ENCODE assay signal across 8 mouse cellular contexts in genomic region chr7:4811842-4812302, GRCm38 (mm10). TPM values are rescaled to one million over a fixed set of nuclear protein-coding genes. Genes with fewer than 3 reads are reported as not detected.
DNase-seq lines count a peak whose midpoint lies in the region; ATAC-seq lines count a peak whose summit lies in the region.

No protein-coding gene starts in this region.

- peak overlapping the region; percentile 82 for H3K4me2 ChIP-seq in heart, embryonic 11.5 days
- peak overlapping the region; percentile 71 for H3K4me2 ChIP-seq in forebrain, embryonic 11.5 days (ENCODE audit: low read depth, low read length, severe bottlenecking)
- peak overlapping the region; percentile 78 for H3K4me2 ChIP-seq in liver, embryonic 12.5 days
- peak overlapping the region; percentile 70 for H3K4me2 ChIP-seq in neural tube, embryonic 15.5 days

- no peak for ATAC-seq in heart, embryonic 11.5 days (replicated peaks; ENCODE audit: insufficient number of reproducible peaks, low FRiP score, low TSS enrichment)
- ATAC-seq in forebrain, embryonic 11.5 days (replicated peaks; ENCODE audit: low FRiP score), result no peak
- ATAC-seq in liver, embryonic 12.5 days, result no peak; the same call in 1 of the 2 replicates
- 0 out of 2 replicates have a peak, but pooled peaks have one; percentile 0 for ATAC-seq in neural tube, embryonic 15.5 days (ENCODE audit: low FRiP score)

- peaks cover 13% of the 10 kb centered on the region for H3K36me3 ChIP-seq in heart, embryonic 11.5 days (ENCODE audit: control insufficient read depth, insufficient read depth, low read length)
- peaks cover 13% of the 10 kb centered on the region for H3K36me3 ChIP-seq in forebrain, embryonic 11.5 days (ENCODE audit: control insufficient read depth, insufficient read depth, low read length)
- peaks cover 44% of the 10 kb centered on the region for H3K36me3 ChIP-seq in liver, embryonic 12.5 days
- H3K36me3 ChIP-seq in neural tube, embryonic 15.5 days, result peaks cover 27% of the 10 kb centered on the region

- H3K27ac ChIP-seq in heart, embryonic 11.5 days (ENCODE audit: low read depth, low read length), result peak overlapping the region; percentile 94
- H3K27ac ChIP-seq in forebrain, embryonic 11.5 days (ENCODE audit: low read depth, low read length), result peak overlapping the region; percentile 95
- H3K27ac ChIP-seq in liver, embryonic 12.5 days, result peak overlapping the region; percentile 89
- peak overlapping the region; percentile 99 for H3K27ac ChIP-seq in neural tube, embryonic 15.5 days (replicated peaks)

- H3K4me1 ChIP-seq in heart, embryonic 11.5 days (ENCODE audit: control insufficient read depth, insufficient read depth, low read length), result peaks cover 16% of the 10 kb centered on the region
- peaks cover 6% of the 10 kb centered on the region for H3K4me1 ChIP-seq in forebrain, embryonic 11.5 days (replicated peaks; ENCODE audit: control insufficient read depth, insufficient read depth, low read length)
- peaks cover 49% of the 10 kb centered on the region for H3K4me1 ChIP-seq in liver, embryonic 12.5 days
- peaks cover 29% of the 10 kb centered on the region for H3K4me1 ChIP-seq in neural tube, embryonic 15.5 days

- peak overlapping the region; percentile 83 for H3K9ac ChIP-seq in heart, embryonic 11.5 days (ENCODE audit: low read depth, low read length)
- peak overlapping the region; percentile 99 for H3K9ac ChIP-seq in forebrain, embryonic 11.5 days (ENCODE audit: low read length)
- H3K9ac ChIP-seq in liver, embryonic 12.5 days, result peak overlapping the region; percentile 98
- H3K9ac ChIP-seq in neural tube, embryonic 15.5 days (replicated peaks), result peak overlapping the region; percentile 83

- 2% methylated on average over 24 of the region's 36 CpGs for WGBS in heart, embryonic 11.5 days (ENCODE audit: insufficient replicate concordance)
- WGBS in forebrain, embryonic 11.5 days, result 3% methylated on average over 30 of the region's 36 CpGs
- WGBS in liver, embryonic 12.5 days (ENCODE audit: insufficient replicate concordance), result under 1% methylated on average over 28 of the region's 36 CpGs
- WGBS in neural tube, embryonic 15.5 days, result 0% methylated on average over 28 of the region's 36 CpGs

- peak overlapping the region; percentile 99 for H3K4me3 ChIP-seq in heart, embryonic 11.5 days (ENCODE audit: low read depth, low read length)
- H3K4me3 ChIP-seq in forebrain, embryonic 11.5 days (ENCODE audit: low read depth, low read length), result peak overlapping the region; percentile 100
- H3K4me3 ChIP-seq in liver, embryonic 12.5 days, result peak overlapping the region; percentile 90
- peak overlapping the region; percentile 71 for H3K4me3 ChIP-seq in neural tube, embryonic 15.5 days (replicated peaks)

- no peaks in the 10 kb centered on the region for H3K27me3 ChIP-seq in heart, embryonic 11.5 days (ENCODE audit: control insufficient read depth, insufficient read depth, low read length)
- H3K27me3 ChIP-seq in forebrain, embryonic 11.5 days (ENCODE audit: control insufficient read depth, insufficient read depth, low read length), result no peaks in the 10 kb centered on the region
- no peaks in the 10 kb centered on the region for H3K27me3 ChIP-seq in liver, embryonic 12.5 days (replicated peaks)
- no peaks in the 10 kb centered on the region for H3K27me3 ChIP-seq in neural tube, embryonic 15.5 days (replicated peaks)

- DNase-seq in heart, postnatal 14 days, result no peak
- peak; percentile 49 for DNase-seq in thymus, postnatal 0 days (ENCODE audit: low spot score)
- DNase-seq in thymus, postnatal 4 days, result no peak
- DNase-seq in forebrain, embryonic 11.5 days (ENCODE audit: low spot score), result peak; percentile 77
- no peak for DNase-seq in ovary, postnatal 36 days (ENCODE audit: low spot score)

- no peaks in the 10 kb centered on the region for H3K9me3 ChIP-seq in heart, embryonic 11.5 days (replicated peaks; ENCODE audit: control insufficient read depth, low read length)
- H3K9me3 ChIP-seq in forebrain, embryonic 11.5 days (ENCODE audit: control insufficient read depth, low read length), result no peaks in the 10 kb centered on the region
- no peaks in the 10 kb centered on the region for H3K9me3 ChIP-seq in liver, embryonic 12.5 days (replicated peaks)
- no peaks in the 10 kb centered on the region for H3K9me3 ChIP-seq in neural tube, embryonic 15.5 days (replicated peaks)

- intact Hi-C loops in heart, postnatal 14 days (cut with DNase I), result loop anchor here (2.0 to 5.0 kb wide), 4 partner anchors 17 to 130 kb away; partner anchors contain the start of gene Nat14

RNA-seq across cellular contexts. Expression of gene Ube2s, which starts 0.5 kb away (rescaled TPM):
- 317 and 378 TPM in 2 replicates for polyA plus RNA-seq in heart, embryonic 11.5 days (2014; fragmentation: Nextera tagmentation; extraction: Ambion mirVana)
- 100 to 1,000 TPM in 1 of 2 experiments, 10 to 100 TPM in 1; 97.9 to 112 TPM for total RNA-seq in heart, postnatal 14 days (2021)
- polyA plus RNA-seq in thymus, postnatal 0 days (2015; fragmentation: Nextera tagmentation; extraction: Ambion mirVana), result 413 and 414 TPM in 2 replicates
- 476 and 526 TPM in 2 replicates for polyA plus RNA-seq in forebrain, embryonic 11.5 days (2014; fragmentation: Nextera tagmentation; extraction: Ambion mirVana)
- polyA plus RNA-seq in liver, embryonic 12.5 days (2016; fragmentation: Nextera tagmentation; extraction: Ambion mirVana), result 353 and 370 TPM in 2 replicates
- 252 and 275 TPM in 2 replicates for polyA plus RNA-seq in neural tube, embryonic 15.5 days (2015; fragmentation: Nextera tagmentation; extraction: Ambion mirVana)

RNA-seq across cellular contexts. Expression of gene Rpl28, which starts 19.2 kb away (rescaled TPM):
- 143 and 156 TPM in 2 replicates for polyA plus RNA-seq in heart, embryonic 11.5 days (2014; fragmentation: Nextera tagmentation; extraction: Ambion mirVana)
- 100 to 1,000 TPM; 469 to 532 TPM for total RNA-seq in heart, postnatal 14 days (2021)
- polyA plus RNA-seq in thymus, postnatal 0 days (2015; fragmentation: Nextera tagmentation; extraction: Ambion mirVana), result 546 and 590 TPM in 2 replicates
- polyA plus RNA-seq in forebrain, embryonic 11.5 days (2014; fragmentation: Nextera tagmentation; extraction: Ambion mirVana), result 203 and 220 TPM in 2 replicates
- 397 and 413 TPM in 2 replicates for polyA plus RNA-seq in liver, embryonic 12.5 days (2016; fragmentation: Nextera tagmentation; extraction: Ambion mirVana)
- 224 and 255 TPM in 2 replicates for polyA plus RNA-seq in neural tube, embryonic 15.5 days (2015; fragmentation: Nextera tagmentation; extraction: Ambion mirVana)

RNA-seq across cellular contexts. Expression of gene Tmem238, which starts 22.4 kb away (rescaled TPM):
- 2.2 and 2.4 TPM in 2 replicates for polyA plus RNA-seq in heart, embryonic 11.5 days (2014; fragmentation: Nextera tagmentation; extraction: Ambion mirVana)
- 1 to 10 TPM; 4.2 to 4.3 TPM for total RNA-seq in heart, postnatal 14 days (2021)
- polyA plus RNA-seq in thymus, postnatal 0 days (2015; fragmentation: Nextera tagmentation; extraction: Ambion mirVana), result 9.6 and 11.7 TPM in 2 replicates
- polyA plus RNA-seq in forebrain, embryonic 11.5 days (2014; fragmentation: Nextera tagmentation; extraction: Ambion mirVana), result 1.6 and 2.6 TPM in 2 replicates
- 18.9 and 19.2 TPM in 2 replicates for polyA plus RNA-seq in liver, embryonic 12.5 days (2016; fragmentation: Nextera tagmentation; extraction: Ambion mirVana)
- polyA plus RNA-seq in neural tube, embryonic 15.5 days (2015; fragmentation: Nextera tagmentation; extraction: Ambion mirVana), result 6.8 and 9.9 TPM in 2 replicates

RNA-seq across cellular contexts. Expression of gene Tmem190, which starts 29.1 kb away (rescaled TPM):
- polyA plus RNA-seq in heart, embryonic 11.5 days (2014; fragmentation: Nextera tagmentation; extraction: Ambion mirVana), result not detected in 2 replicates
- total RNA-seq in heart, postnatal 14 days (2021), result not detected
- polyA plus RNA-seq in thymus, postnatal 0 days (2015; fragmentation: Nextera tagmentation; extraction: Ambion mirVana), result 0.23 TPM in 1 of 2 replicates, not detected in the other
- not detected in 2 replicates for polyA plus RNA-seq in forebrain, embryonic 11.5 days (2014; fragmentation: Nextera tagmentation; extraction: Ambion mirVana)
- 0.46 TPM in 1 of 2 replicates, not detected in the other for polyA plus RNA-seq in liver, embryonic 12.5 days (2016; fragmentation: Nextera tagmentation; extraction: Ambion mirVana)
- not detected in 2 replicates for polyA plus RNA-seq in neural tube, embryonic 15.5 days (2015; fragmentation: Nextera tagmentation; extraction: Ambion mirVana)

RNA-seq across cellular contexts. Expression of gene Il11, which starts 29.2 kb away (rescaled TPM):
- not detected in 2 replicates for polyA plus RNA-seq in heart, embryonic 11.5 days (2014; fragmentation: Nextera tagmentation; extraction: Ambion mirVana)
- under 1 TPM in 1 of 2 experiments, not detected in 1; 0.12 TPM for total RNA-seq in heart, postnatal 14 days (2021)
- polyA plus RNA-seq in thymus, postnatal 0 days (2015; fragmentation: Nextera tagmentation; extraction: Ambion mirVana), result 0.13 and 0.30 TPM in 2 replicates
- polyA plus RNA-seq in forebrain, embryonic 11.5 days (2014; fragmentation: Nextera tagmentation; extraction: Ambion mirVana), result 0.19 TPM in 1 of 2 replicates, not detected in the other
- polyA plus RNA-seq in liver, embryonic 12.5 days (2016; fragmentation: Nextera tagmentation; extraction: Ambion mirVana), result 0.06 TPM in 1 of 2 replicates, not detected in the other
- 0.90 and 1.0 TPM in 2 replicates for polyA plus RNA-seq in neural tube, embryonic 15.5 days (2015; fragmentation: Nextera tagmentation; extraction: Ambion mirVana)

Comparison
In these comparisons a context has a peak if more than half of its experiments do, and no peak if none do; other contexts are left out.
1. DNase-seq: peak in thymus, postnatal 0 days (single experiment) and forebrain, embryonic 11.5 days (single experiment); none in heart, postnatal 14 days (0 of 2), thymus, postnatal 4 days (single experiment) and ovary, postnatal 36 days (single experiment).
2. Peak in every context shown above with its lines, with median percentiles within 50 percentile points of each other: H3K27ac ChIP-seq, H3K4me2 ChIP-seq, H3K4me3 ChIP-seq and H3K9ac ChIP-seq.